Mouse (Mus musculus): ENCODE measurements around the gene Nat10. TPM values are rescaled to one million over a fixed set of nuclear protein-coding genes. Genes with fewer than 3 reads are reported as not detected.

The Nat10 gene
- total RNA-seq, 2 experiments from 2014 or later: 38.5 to 43.1 TPM

GRCm38 (mm10) chr2:103696177-103696576 is 64.9 kb downstream of the Nat10 start:
- DNase-seq: no peak
- intact Hi-C loops (cut with DNase I): no loop called here

DNA sequence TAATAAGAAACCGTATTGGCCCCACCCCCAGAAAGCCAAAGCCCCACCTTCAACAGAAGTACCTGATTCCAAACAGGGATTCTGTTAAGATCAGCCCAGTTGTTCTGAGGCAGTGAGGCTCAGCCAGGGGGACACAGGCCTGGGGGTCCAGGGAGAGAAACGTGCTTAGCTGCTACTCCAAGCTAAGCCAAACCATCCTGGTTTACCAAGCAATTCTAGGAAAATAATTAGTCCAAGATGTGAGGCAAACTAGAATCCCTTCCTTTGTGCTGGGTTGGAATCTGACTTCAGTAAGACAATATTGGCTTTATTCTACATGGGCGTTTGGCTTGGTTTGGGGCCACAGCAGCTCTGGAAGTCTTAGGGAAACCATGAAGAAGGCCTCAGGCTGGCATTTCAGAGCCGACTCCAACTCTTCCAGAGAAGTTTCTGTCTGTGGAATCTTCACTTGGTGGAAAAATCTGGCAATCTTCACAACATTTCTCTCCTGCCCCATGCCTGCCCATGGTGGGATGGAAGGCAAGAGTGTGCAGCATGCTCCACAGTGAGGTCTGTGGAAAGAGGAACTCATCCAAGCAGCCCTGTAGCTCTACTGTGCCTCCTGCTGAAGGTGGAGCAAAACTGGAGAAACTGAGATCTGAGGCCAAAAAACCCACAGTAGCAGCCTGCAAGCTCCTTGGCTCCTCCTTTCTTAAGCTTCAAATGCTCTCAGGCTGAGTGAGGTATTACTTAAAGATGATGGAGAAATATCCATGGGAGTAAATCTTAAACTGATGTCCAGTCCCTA is 66.1 kb downstream of the Nat10 start:
- intact Hi-C loops (cut with DNase I): no loop called here
- no peak for DNase-seq

GRCm38 (mm10) chr2:103692810-103693209 is 68.3 kb downstream of the Nat10 start:
- no peak for DNase-seq
- intact Hi-C loops (cut with DNase I): no loop called here

GRCm38 (mm10) chr2:103691278-103691677 is 69.8 kb downstream of the Nat10 start:
- no peak for DNase-seq
- intact Hi-C loops (cut with DNase I): no loop called here

DNA sequence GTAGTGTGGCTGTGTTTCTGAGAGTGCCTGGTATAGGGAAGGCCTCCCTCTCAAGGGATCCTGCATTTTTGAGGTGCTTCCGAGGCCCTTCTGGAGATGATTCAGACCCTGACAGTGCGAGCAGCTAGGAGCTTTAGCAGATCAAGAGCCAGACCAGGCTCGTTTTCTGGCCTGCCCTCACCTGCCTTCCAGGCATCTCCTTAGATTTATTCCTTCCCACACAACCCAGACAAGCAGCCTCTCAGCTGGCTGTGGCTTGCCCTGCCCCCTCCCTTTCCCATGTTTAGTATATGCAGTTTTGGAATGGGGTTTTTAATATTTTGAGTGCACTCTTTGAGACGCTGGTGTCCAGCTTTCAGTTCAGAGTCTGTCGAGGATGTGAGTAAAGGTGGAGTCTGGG is 70.2 kb downstream of the Nat10 start:
- intact Hi-C loops (cut with DNase I): no loop called here
- no peak for DNase-seq

DNA sequence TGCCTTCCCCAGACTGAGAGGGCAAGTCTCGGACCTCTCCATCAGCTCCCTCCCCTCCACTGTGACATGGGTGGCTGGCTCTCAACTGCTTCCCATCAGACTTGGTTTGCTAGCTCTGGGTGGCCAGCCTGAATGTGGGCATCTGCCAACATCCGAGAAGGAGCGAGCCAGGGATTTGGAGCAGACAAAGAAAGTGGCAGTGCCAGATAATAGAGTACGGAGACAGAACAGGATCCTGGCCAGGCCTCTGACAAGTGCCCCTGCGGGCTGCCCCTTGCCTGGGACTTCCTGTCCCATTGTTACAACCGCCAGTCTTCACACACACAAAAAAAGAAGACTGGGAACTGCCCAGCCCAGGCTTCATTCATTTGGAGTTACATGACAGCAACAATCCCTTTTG is 70.6 kb downstream of the Nat10 start:
- intact Hi-C loops (cut with DNase I): no loop called here
- peak; percentile 89 for DNase-seq

GRCm38 (mm10) chr2:103687888-103688287 is 73.2 kb downstream of the Nat10 start:
- intact Hi-C loops (cut with DNase I): no loop called here

DNA sequence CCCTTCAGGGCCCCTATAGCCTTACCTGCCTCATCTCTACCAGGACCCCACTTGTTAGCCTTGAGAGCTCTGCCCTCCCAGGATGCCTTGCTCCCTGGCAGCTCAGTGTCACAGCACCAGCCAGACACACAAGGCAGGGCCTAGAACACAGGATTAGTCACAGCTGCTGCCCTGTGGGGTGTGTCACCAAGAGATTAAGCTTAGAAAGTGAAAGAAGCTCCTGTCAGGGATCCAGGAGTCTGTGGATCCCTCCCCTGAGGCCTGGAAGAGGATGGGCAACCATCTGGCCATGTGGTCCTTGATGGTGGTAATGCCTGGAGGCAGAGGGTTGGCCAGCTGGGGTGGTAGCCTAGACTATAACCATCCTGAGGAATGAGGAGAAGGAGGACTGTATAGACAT is 73.9 kb downstream of the Nat10 start:
- DNase-seq: peak; percentile 72
- intact Hi-C loops (cut with DNase I): no loop called here

More at GRCm38 (mm10) chr2:103687888-103688287, 73.2 kb downstream of the Nat10 start:
- no peak for DNase-seq

DNA sequence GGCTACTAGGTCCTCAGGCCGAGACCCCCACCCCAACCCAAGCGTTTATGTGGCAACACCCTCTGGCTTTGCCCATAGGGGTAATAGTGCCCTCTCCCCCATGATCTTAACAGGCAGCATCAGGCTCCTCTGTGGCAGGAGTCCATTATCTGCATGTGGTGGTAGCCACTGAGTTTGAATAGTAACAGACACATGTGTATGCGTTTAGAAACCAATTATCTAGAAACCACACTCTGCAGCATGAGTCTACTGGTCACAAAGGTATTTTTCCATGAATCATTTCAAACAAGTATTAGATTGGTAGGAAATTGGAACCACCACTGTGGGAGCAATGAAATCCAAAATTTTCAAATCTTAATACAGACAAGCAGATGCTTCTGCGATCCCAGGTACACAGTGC is 75.5 kb downstream of the Nat10 start:
- DNase-seq: no peak
- intact Hi-C loops (cut with DNase I): no loop called here

- intact Hi-C loops (cut with DNase I): no loop called here
- DNase-seq: no peak
These were observed 76.0 kb downstream of the Nat10 start for GRCm38 (mm10) chr2:103684926-103685577.

- intact Hi-C loops (cut with DNase I): no loop called here
- no peak for DNase-seq
These were observed 76.6 kb downstream of the Nat10 start for GRCm38 (mm10) chr2:103684431-103684830.

DNA sequence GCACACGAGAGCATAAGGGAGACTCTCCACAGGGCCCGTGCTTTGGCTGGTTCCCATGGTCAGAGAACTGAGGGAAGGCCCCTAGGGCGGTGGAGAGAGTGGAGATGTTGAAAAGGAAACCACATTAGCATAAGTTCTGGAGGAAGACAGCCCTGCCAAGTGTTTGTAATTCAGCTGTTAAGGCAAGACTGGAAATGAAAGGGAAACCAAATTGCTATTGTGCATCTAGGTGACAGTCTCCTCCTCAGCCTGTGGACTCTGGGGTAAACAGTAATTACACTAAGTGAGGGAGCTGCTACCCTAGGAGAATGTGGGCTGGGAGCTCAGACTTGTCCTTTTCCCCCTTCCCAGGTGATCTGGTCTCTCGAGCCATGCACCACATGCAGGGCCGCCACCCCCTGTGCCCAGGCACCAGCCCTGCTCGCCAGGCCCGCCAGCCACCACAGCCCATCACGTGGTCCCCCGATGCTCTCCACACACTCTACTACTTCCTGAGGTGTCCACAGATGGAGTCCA is 78.1 kb downstream of the Nat10 start:
- no peak for DNase-seq

GRCm38 (mm10) chr2:103682261-103682722 is 78.8 kb downstream of the Nat10 start:
- intact Hi-C loops (cut with DNase I): no loop called here
- no peak for DNase-seq

More for the DNA sequence above, 78.1 kb downstream of the Nat10 start:
- intact Hi-C loops (cut with DNase I): no loop called here

DNA sequence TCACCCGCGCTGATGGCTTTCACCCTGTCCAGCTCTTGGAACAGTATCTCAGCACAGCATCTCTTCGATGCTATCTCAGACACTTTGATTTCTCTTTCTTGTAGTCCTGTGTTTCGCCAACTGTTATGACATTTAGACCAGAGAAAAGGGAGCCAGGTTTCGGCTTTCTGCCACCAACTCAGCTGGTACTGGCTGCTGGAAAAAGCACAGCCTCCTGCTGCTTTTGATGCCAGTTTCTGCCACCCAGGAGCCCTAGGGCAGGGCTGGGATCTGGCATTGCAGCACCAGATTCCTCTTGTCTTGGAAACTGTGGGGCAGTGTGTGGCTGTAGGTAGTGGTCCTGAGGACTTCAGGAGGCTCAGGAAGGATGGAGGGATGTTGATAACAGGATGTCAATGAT is 79.9 kb downstream of the Nat10 start:
- intact Hi-C loops (cut with DNase I): no loop called here

GRCm38 (mm10) chr2:103680364-103681110 is 80.5 kb downstream of the Nat10 start:
- intact Hi-C loops (cut with DNase I): no loop called here
- DNase-seq: no peak

More for the DNA sequence above, 79.9 kb downstream of the Nat10 start:
- DNase-seq: peak; percentile 50

DNA sequence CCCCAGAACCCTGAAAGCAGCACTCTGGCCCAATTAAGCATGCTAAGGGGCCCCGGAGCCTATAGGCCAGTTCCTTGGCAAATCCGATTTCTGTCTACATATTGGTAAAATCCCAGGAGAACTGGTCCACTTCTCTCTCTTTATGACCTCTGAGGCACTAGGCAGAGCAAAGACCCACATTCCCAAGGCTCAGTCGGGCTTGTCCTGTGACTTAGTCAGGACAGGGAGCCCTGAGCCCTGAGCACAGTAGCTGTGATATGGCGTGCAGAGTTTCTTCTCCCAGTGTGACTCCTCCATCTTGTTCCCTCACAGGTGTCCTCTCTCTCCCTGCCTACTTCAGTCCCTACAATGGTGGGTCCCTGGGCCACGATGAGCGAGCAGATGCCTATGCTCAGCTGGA is 82.6 kb downstream of the Nat10 start:
- intact Hi-C loops (cut with DNase I): no loop called here
- DNase-seq: no peak

GRCm38 (mm10) chr2:103677614-103678369 is 83.3 kb downstream of the Nat10 start:
- no peak for DNase-seq
- intact Hi-C loops (cut with DNase I): no loop called here

DNA sequence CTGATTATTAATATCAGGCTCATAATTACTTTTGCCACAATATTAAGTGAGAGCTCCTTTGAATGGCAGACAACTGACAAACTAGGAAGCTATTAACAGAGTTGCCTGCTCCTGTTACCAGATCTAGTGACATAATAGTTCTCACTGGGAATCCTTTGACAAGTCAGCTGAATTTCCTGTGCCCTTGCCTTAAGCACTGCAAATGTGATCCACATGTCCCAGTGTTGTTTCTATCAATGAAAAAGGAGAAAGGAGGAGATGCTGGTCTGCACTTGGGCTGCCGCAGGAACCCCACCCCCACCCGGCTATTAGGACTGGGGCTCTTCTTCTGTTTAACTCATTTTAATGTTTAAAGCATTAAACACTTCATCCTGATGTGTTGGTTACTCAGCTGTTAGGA is 84.3 kb downstream of the Nat10 start:
- intact Hi-C loops (cut with DNase I): no loop called here
- no peak for DNase-seq

DNA sequence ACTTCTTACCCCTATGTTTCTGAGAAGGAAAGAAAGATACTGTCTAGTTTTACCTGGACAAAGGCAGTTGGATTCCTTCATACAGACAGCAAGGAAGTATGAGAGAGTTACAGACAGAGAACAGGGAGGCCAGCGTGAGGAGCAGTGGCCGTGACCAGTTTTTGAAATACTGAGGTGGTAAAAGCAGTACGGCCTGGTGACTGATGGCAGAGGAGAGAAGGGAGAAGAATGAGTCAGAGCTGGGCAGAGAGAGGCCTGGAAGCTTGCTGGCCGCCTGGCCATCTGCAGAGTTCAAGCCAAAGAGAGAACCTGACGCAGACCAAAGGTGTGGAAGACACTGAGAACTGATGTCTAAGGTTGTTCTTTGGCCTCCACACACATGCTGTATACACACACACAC is 85.7 kb downstream of the Nat10 start:
- intact Hi-C loops (cut with DNase I): no loop called here
- no peak for DNase-seq

GRCm38 (mm10) chr2:103673609-103674008 is 87.5 kb downstream of the Nat10 start:
- DNase-seq: no peak
- intact Hi-C loops (cut with DNase I): no loop called here
